Mouse (Mus musculus) stomach, postnatal 0 days (tissue): ENCODE data around the gene C2cd4d.

ENCODE experiments used
- CTCF ChIP-seq: IDR thresholded peaks from 2 replicates; pipeline ENCODE4 v1.5.1; 2016; ENCODE audit warnings: antibody characterized with exemption, low read depth, mild to moderate bottlenecking, moderate library complexity
- EP300 ChIP-seq: optimal IDR thresholded peaks from 2 replicates; pipeline ENCODE3; 2016; ENCODE audit warnings: antibody characterized with exemption

DNA sequence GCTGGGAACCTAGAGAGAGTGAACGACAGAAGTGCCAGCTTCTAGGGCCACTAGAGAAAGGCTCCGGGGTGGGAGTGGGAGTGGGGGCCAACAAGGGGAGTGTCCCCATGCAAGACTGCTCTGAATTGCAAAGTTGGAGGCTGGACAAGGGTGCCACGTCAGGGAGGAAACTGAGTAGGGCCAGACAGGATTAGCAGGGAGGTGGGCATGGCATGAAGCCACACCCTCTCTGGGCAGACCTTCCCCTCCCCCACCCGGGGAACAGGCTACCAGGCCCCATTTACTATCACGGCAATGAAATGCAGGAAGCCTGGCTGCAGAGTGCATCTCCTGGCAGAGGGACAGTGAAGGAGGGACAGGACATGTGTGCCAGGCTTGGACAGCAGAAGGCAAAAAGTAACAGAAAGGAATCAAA, 11.4 kb downstream of the C2cd4d start:
- TF ChIP-seq CTCF (no peak), EP300 (no peak)
